Comparison of ENCODE assay signal across 14 mouse cellular contexts in genomic region chr5:144591248-144591880, GRCm38 (mm10). TPM values are rescaled to one million over a fixed set of nuclear protein-coding genes. Genes with fewer than 3 reads are reported as not detected.
DNase-seq lines count a peak whose midpoint lies in the region; ATAC-seq and TF ChIP-seq lines count a peak whose summit lies in the region.
"Had no signal": no experiment of that assay in that cellular context is flagged by ENCODE, and none has a peak within 500 bp of the region (broad histone marks: within the 10 kb centered on the region; RNA-seq: fewer than 3 reads in every experiment).

No protein-coding gene starts in this region.

- no peak overlapping the region for H3K9ac ChIP-seq in forebrain, embryonic 13.5 days
- no peak overlapping the region for H3K9ac ChIP-seq in hindbrain, embryonic 15.5 days
- no peak overlapping the region for H3K9ac ChIP-seq in midbrain, embryonic 16.5 days (ENCODE audit: low read depth, low read length)
- H3K9ac ChIP-seq: heart, embryonic 15.5 days; limb, embryonic 13.5 days had no signal

- no peaks in the 10 kb centered on the region for H3K27me3 ChIP-seq in forebrain, embryonic 13.5 days
- no peaks in the 10 kb centered on the region for H3K27me3 ChIP-seq in hindbrain, embryonic 15.5 days
- no peaks in the 10 kb centered on the region for H3K27me3 ChIP-seq in midbrain, embryonic 16.5 days (ENCODE audit: control insufficient read depth, insufficient read depth, low read depth, low read length)
- H3K27me3 ChIP-seq: heart, embryonic 15.5 days; limb, embryonic 13.5 days had no signal

- H3K4me3 ChIP-seq in forebrain, embryonic 13.5 days, result no peak overlapping the region
- no peak overlapping the region for H3K4me3 ChIP-seq in hindbrain, embryonic 15.5 days
- no peak overlapping the region for H3K4me3 ChIP-seq in midbrain, embryonic 16.5 days (ENCODE audit: low read depth, low read length)
- H3K4me3 ChIP-seq: heart, embryonic 15.5 days; layer of hippocampus, adult 2 months; left cerebral cortex, adult 2 months; limb, embryonic 13.5 days had no signal

- TF ChIP-seq CTCF in brain, embryonic 14.5 days (IDR thresholded peaks at IDR 0.05; ENCODE audit: borderline replicate concordance, extremely low read depth, insufficient read depth, insufficient read length), result no peak

- TF ChIP-seq POLR2A in brain, embryonic 14.5 days (IDR thresholded peaks at IDR 0.05; ENCODE audit: borderline replicate concordance, extremely low read depth, insufficient read depth, insufficient read length, poor library complexity, severe bottlenecking), result no peak

- peak overlapping the region; percentile 66 for H3K27ac ChIP-seq in forebrain, embryonic 13.5 days
- no peak overlapping the region for H3K27ac ChIP-seq in hindbrain, embryonic 15.5 days (replicated peaks)
- H3K27ac ChIP-seq in midbrain, embryonic 16.5 days (ENCODE audit: low read length), result peak overlapping the region; percentile 35; the same call in 1 of the 2 replicates
- H3K27ac ChIP-seq: heart, embryonic 15.5 days; layer of hippocampus, adult 2 months; left cerebral cortex, adult 2 months; limb, embryonic 13.5 days had no signal

- H3K4me2 ChIP-seq in forebrain, embryonic 13.5 days, result peak overlapping the region; percentile 30
- H3K4me2 ChIP-seq in hindbrain, embryonic 15.5 days, result no peak overlapping the region
- H3K4me2 ChIP-seq in midbrain, embryonic 16.5 days (ENCODE audit: low read length), result no peak overlapping the region
- H3K4me2 ChIP-seq: heart, embryonic 15.5 days; limb, embryonic 13.5 days had no signal

- DNase-seq in brain, embryonic 14.5 days (ENCODE audit: low read depth), result peak; percentile 85
- no peak for DNase-seq in cerebellum, adult 9-10 months
- DNase-seq in thymus, postnatal 0 days (ENCODE audit: low spot score), result no peak
- DNase-seq in layer of hippocampus, adult 8-10 months (ENCODE audit: low spot score in 2 of 2), result no peak
- DNase-seq in gastrocnemius, adult 8-10 months (ENCODE audit: low spot score in 2 of 2), result no peak
- DNase-seq: right cerebral cortex, postnatal 14 days had no signal

- H3K9me3 ChIP-seq in forebrain, embryonic 13.5 days (replicated peaks), result no peaks in the 10 kb centered on the region
- H3K9me3 ChIP-seq in hindbrain, embryonic 15.5 days, result no peaks in the 10 kb centered on the region
- no peaks in the 10 kb centered on the region; the same call in 1 of the 2 replicates for H3K9me3 ChIP-seq in midbrain, embryonic 16.5 days (replicated peaks; ENCODE audit: control insufficient read depth, low read length, poor library complexity, severe bottlenecking)
- H3K9me3 ChIP-seq: heart, embryonic 15.5 days; limb, embryonic 13.5 days had no signal

- WGBS in forebrain, embryonic 13.5 days, result 22% methylated on average over 12 of the region's 12 CpGs
- 13% methylated on average over 12 of the region's 12 CpGs for WGBS in hindbrain, embryonic 15.5 days
- WGBS in midbrain, embryonic 16.5 days, result 10% methylated on average over 12 of the region's 12 CpGs

- no peaks in the 10 kb centered on the region for H3K36me3 ChIP-seq in forebrain, embryonic 13.5 days (ENCODE audit: poor library complexity, severe bottlenecking)
- H3K36me3 ChIP-seq in hindbrain, embryonic 15.5 days, result no peaks in the 10 kb centered on the region
- no peaks in the 10 kb centered on the region for H3K36me3 ChIP-seq in midbrain, embryonic 16.5 days (ENCODE audit: control insufficient read depth, insufficient read depth, low read length)
- H3K36me3 ChIP-seq: heart, embryonic 15.5 days; limb, embryonic 13.5 days had no signal

- H3K4me1 ChIP-seq in forebrain, embryonic 13.5 days, result peaks cover 10% of the 10 kb centered on the region
- peaks cover 7% of the 10 kb centered on the region; the same call in 1 of the 2 replicates for H3K4me1 ChIP-seq in hindbrain, embryonic 15.5 days (replicated peaks)
- H3K4me1 ChIP-seq in midbrain, embryonic 16.5 days (ENCODE audit: control insufficient read depth, insufficient read depth, low read length), result peaks cover 7% of the 10 kb centered on the region; the same call in 1 of the 2 replicates
- H3K4me1 ChIP-seq: heart, embryonic 15.5 days; limb, embryonic 13.5 days had no signal

- ATAC-seq in forebrain, embryonic 13.5 days, result peak; percentile 55; the same call in 1 of the 2 replicates
- ATAC-seq in hindbrain, embryonic 15.5 days (ENCODE audit: low FRiP score, low read depth), result 0 out of 2 replicates have a peak, but pooled peaks have one; percentile 51
- peak; percentile 75 for ATAC-seq in midbrain, embryonic 16.5 days

RNA-seq across cellular contexts. Expression of gene Nptx2, which starts 45.7 kb away (rescaled TPM):
- 15.2 and 16.3 TPM in 2 replicates for polyA plus RNA-seq in brain, embryonic 14.5 days (2012; rRNA removed)
- polyA plus RNA-seq in forebrain, embryonic 13.5 days (2015; fragmentation: Nextera tagmentation; extraction: Ambion mirVana), result 2.2 and 2.3 TPM in 2 replicates
- polyA plus RNA-seq in hindbrain, embryonic 15.5 days (2015; fragmentation: Nextera tagmentation; extraction: Ambion mirVana), result 5.5 and 7.9 TPM in 2 replicates
- 6.8 TPM in 2 replicates for polyA plus RNA-seq in midbrain, embryonic 16.5 days (2015; fragmentation: Nextera tagmentation; extraction: Ambion mirVana)
- 0.81 and 0.94 TPM in 2 replicates for polyA plus RNA-seq in thymus, postnatal 0 days (2015; fragmentation: Nextera tagmentation; extraction: Ambion mirVana)
- total RNA-seq in layer of hippocampus, adult 8-10 months (2022), result 10 to 100 TPM; 25.5 to 34.3 (median 31.0) TPM
- total RNA-seq in gastrocnemius, adult 8-10 months (2022), result not detected
- total RNA-seq: granulocyte monocyte progenitor cell, adult 5-6 weeks had no signal
